Mouse (Mus musculus) stomach, embryonic 16.5 days (tissue): ENCODE results near the gene Ssh3. TPM values are rescaled to one million over a fixed set of nuclear protein-coding genes. Genes with fewer than 3 reads are reported as not detected.
A peak's percentile ranks its signal among the peaks of the same experiment; 100 is the strongest.

ENCODE experiments used
- ATAC-seq: fragments of 200-750 bp; cut with Nextera tagmentation; 2 replicates; pipeline ENCODE4 v1.8.0; 2017; ENCODE audit warnings: moderate number of reproducible peaks, moderate TSS enrichment; ENCODE audit not compliant: insufficient read depth, low FRiP score
- H3K27ac ChIP-seq: fragments of 300-500 bp; sonication (generic); 2 replicates; pipeline ENCODE4 v1.5.1; 2014; ENCODE audit warnings: low read length
- H3K27me3 ChIP-seq: fragments of 300-500 bp; sonication (generic); 2 replicates; pipeline ENCODE4 v1.6.1; 2014; ENCODE audit warnings: low read length, control low read depth, mixed read lengths; ENCODE audit not compliant: control insufficient read depth, insufficient read depth
- H3K36me3 ChIP-seq: fragments of 300-500 bp; sonication (generic); 2 replicates; pipeline ENCODE4 v1.6.1; 2014; ENCODE audit warnings: low read length; ENCODE audit not compliant: control insufficient read depth, insufficient read depth
- H3K4me1 ChIP-seq: fragments of 300-500 bp; sonication (generic); 2 replicates; pipeline ENCODE4 v1.6.1; 2014; ENCODE audit warnings: low read length, control low read depth, mixed read lengths; ENCODE audit not compliant: control insufficient read depth, insufficient read depth
- H3K4me2 ChIP-seq: fragments of 300-500 bp; sonication (generic); 2 replicates; pipeline ENCODE4 v1.6.1; 2014; ENCODE audit warnings: low read depth, low read length, mixed read lengths
- H3K4me3 ChIP-seq: fragments of 300-500 bp; sonication (generic); replicated peaks from 2 replicates; pipeline ENCODE4 v1.5.1; 2014; ENCODE audit warnings: mild to moderate bottlenecking, low read length
- H3K9ac ChIP-seq: fragments of 300-500 bp; sonication (generic); 2 replicates; pipeline ENCODE4 v1.6.1; 2014; ENCODE audit warnings: low read length
- H3K9me3 ChIP-seq: fragments of 300-500 bp; sonication (generic); replicated peaks from 2 replicates; pipeline ENCODE4 v1.6.1; 2016; ENCODE audit warnings: low read length, control low read depth; ENCODE audit not compliant: control insufficient read depth
- WGBS: fragments of 180-500 bp; shearing (Covaris S2); extraction: QIAGEN DNeasy Blood & Tissue Kit; methylation state at CpG from one replicate; pipeline ENCODE4 v1.1.7; 2014; 5-methylcytosine and 5-hydroxymethylcytosine counted together
- polyA plus RNA-seq: library from polyadenylated mRNA; unstranded; fragments of >200 nt; fragmentation: Nextera tagmentation; extraction: Ambion mirVana; gene quantifications from 2 replicates; pipeline ENCODE4 v1.2.1, GENCODE M21; 2015

Gene Ssh3
- polyA plus RNA-seq, 1 experiment from 2014 or later: 44.5 TPM

DNA sequence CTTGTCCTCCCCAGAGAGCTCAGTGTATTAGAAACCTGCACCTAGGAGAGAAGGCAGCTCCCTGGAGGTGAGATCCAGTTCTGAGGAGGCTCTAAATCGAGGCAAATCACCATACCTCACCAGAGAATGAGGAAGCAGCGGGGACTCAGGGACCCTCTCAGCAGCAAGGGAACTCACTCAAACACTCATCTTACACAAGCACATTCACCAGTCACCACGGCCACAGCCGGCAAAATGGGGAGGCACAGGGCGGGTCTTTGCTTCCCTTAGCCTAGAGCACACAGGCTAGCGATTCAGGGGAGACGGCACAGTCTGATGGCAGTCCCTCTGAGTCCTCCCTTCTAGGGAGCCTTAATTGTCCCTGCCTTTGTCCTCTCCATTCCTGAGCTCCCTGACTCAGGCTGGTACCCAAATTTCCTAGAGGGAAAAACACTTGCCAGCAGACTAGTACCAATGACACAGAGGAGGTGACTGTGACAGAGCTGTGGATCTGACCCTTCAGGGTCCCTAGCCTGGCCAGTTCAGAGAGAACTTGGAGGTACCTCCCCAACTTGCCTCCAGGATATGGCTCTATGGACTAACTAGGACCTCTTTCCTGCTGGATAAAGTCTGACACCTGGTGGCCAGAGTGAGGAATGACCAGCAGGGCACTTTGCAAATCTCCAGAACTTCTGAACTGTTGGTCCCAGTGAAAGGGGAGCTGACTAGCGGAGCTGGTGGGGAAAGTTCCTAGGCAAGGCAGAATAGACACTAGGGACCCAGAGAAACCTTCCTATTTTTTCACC, 40.9 kb downstream of the Ssh3 start:
- H3K36me3 ChIP-seq: no peaks in the 10 kb centered on the region
- 0 out of 2 replicates have a peak overlapping the region, but pooled peaks have one; percentile 16 for H3K9ac ChIP-seq
- WGBS: 15% methylated on average over 8 of the region's 8 CpGs
- no peaks in the 10 kb centered on the region for H3K27me3 ChIP-seq
- no peaks in the 10 kb centered on the region for H3K9me3 ChIP-seq
- ATAC-seq: peak; percentile 14; the same call in 1 of the 2 replicates
- H3K4me2 ChIP-seq: no peak overlapping the region
- no peak overlapping the region for H3K27ac ChIP-seq
- peaks cover 22% of the 10 kb centered on the region for H3K4me1 ChIP-seq
- H3K4me3 ChIP-seq: no peak overlapping the region

- no peak for ATAC-seq
- no peak overlapping the region for H3K27ac ChIP-seq
- H3K4me2 ChIP-seq: no peak overlapping the region
- no peaks in the 10 kb centered on the region for H3K27me3 ChIP-seq
- peaks cover 22% of the 10 kb centered on the region for H3K4me1 ChIP-seq
- H3K36me3 ChIP-seq: no peaks in the 10 kb centered on the region
- no peak overlapping the region for H3K4me3 ChIP-seq
- H3K9me3 ChIP-seq: no peaks in the 10 kb centered on the region
- 76% methylated on average over 5 of the region's 5 CpGs for WGBS
- H3K9ac ChIP-seq: no peak overlapping the region
These were observed 41.5 kb downstream of the Ssh3 start for GRCm38 (mm10) chr19:4227446-4227845.

DNA sequence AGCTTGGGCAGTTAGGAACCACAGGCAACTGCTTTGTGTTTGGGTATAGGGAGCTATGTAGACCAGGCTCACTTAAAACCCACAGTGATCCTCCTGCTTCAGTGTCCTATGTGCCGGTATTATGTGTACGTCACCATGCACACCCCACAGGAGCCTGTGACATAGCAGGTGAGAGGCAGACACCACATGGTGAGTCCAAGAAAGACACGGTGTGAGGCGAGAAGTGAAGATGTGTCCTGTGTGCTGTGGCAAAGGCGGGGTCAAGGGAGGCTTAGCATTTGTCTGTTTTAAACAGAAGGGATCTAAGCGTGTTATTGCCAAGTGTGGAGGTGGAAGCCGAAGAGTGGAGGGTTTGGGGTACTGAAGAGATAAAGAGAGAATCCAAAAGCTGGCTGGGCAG, 42.2 kb downstream of the Ssh3 start:
- Histone ChIP-seq H3K4me1 (peaks cover 25% of the 10 kb centered on the region), H3K36me3 (no peaks in the 10 kb centered on the region), H3K4me2 (no peak overlapping the region), H3K4me3 (no peak overlapping the region), H3K27ac (no peak overlapping the region), H3K9ac (no peak overlapping the region), H3K9me3 (no peaks in the 10 kb centered on the region), H3K27me3 (no peaks in the 10 kb centered on the region)
- 82% methylated on average over 7 of the region's 7 CpGs for WGBS
- ATAC-seq: no peak

GRCm38 (mm10) chr19:4222165-4222564, 46.8 kb downstream of the Ssh3 start:
- no peaks in the 10 kb centered on the region for H3K27me3 ChIP-seq
- H3K9ac ChIP-seq: peak overlapping the region; percentile 19; the same call in 1 of the 2 replicates
- WGBS: 55% methylated on average over 11 of the region's 11 CpGs
- H3K4me2 ChIP-seq: no peak overlapping the region
- H3K36me3 ChIP-seq: no peaks in the 10 kb centered on the region
- no peak for ATAC-seq
- no peak overlapping the region for H3K4me3 ChIP-seq
- no peaks in the 10 kb centered on the region for H3K9me3 ChIP-seq
- peaks cover 41% of the 10 kb centered on the region for H3K4me1 ChIP-seq
- H3K27ac ChIP-seq: no peak overlapping the region

GRCm38 (mm10) chr19:4220957-4221743, 47.8 kb downstream of the Ssh3 start:
- no peaks in the 10 kb centered on the region for H3K27me3 ChIP-seq
- 27% methylated on average over 14 of the region's 14 CpGs for WGBS
- no peaks in the 10 kb centered on the region for H3K36me3 ChIP-seq
- H3K27ac ChIP-seq: peak overlapping the region; percentile 78
- peak; percentile 69 for ATAC-seq
- H3K9ac ChIP-seq: peak overlapping the region; percentile 53
- H3K4me1 ChIP-seq: peaks cover 51% of the 10 kb centered on the region
- peak overlapping the region; percentile 44 for H3K4me2 ChIP-seq
- no peaks in the 10 kb centered on the region for H3K9me3 ChIP-seq
- H3K4me3 ChIP-seq: 0 out of 2 replicates have a peak overlapping the region, but pooled peaks have one; percentile 7

- peak overlapping the region; percentile 53 for H3K9ac ChIP-seq
- H3K4me3 ChIP-seq: no peak overlapping the region
- 26% methylated on average over 4 of the region's 4 CpGs for WGBS
These were observed 48.6 kb downstream of the Ssh3 start for GRCm38 (mm10) chr19:4220416-4220815.

GRCm38 (mm10) chr19:4219943-4220342, 49.0 kb downstream of the Ssh3 start:
- 76% methylated on average over 6 of the region's 6 CpGs for whole genome bisulfite sequencing
- no peak overlapping the region for H3K4me3 ChIP-seq
- H3K9ac ChIP-seq: peak overlapping the region; percentile 53; the same call in 1 of the 2 replicates
- H3K27ac ChIP-seq: peak overlapping the region; percentile 68; the same call in 1 of the 2 replicates
- no peaks in the 10 kb centered on the region for H3K27me3 ChIP-seq
- no peak for ATAC-seq
- H3K9me3 ChIP-seq: no peaks in the 10 kb centered on the region
- no peak overlapping the region for H3K4me2 ChIP-seq
- no peaks in the 10 kb centered on the region for H3K36me3 ChIP-seq
- H3K4me1 ChIP-seq: peaks cover 61% of the 10 kb centered on the region

More at GRCm38 (mm10) chr19:4220416-4220815, 48.6 kb downstream of the Ssh3 start:
- Histone ChIP-seq H3K4me1 (peaks cover 58% of the 10 kb centered on the region), H3K9me3 (no peaks in the 10 kb centered on the region), H3K4me2 (peak overlapping the region; percentile 28; the same call in 1 of the 2 replicates), H3K27ac (peak overlapping the region; percentile 68), H3K27me3 (no peaks in the 10 kb centered on the region), H3K36me3 (no peaks in the 10 kb centered on the region)
- ATAC-seq: peak; percentile 18; the same call in 1 of the 2 replicates

GRCm38 (mm10) chr19:4218784-4219183, 50.2 kb downstream of the Ssh3 start:
- ATAC-seq: no peak
- no peaks in the 10 kb centered on the region for H3K9me3 ChIP-seq

GRCm38 (mm10) chr19:4218293-4218692, 50.7 kb downstream of the Ssh3 start:
- WGBS: 71% methylated on average over 11 of the region's 11 CpGs
- no peak overlapping the region for H3K9ac ChIP-seq
- H3K4me2 ChIP-seq: no peak overlapping the region
- peaks cover 71% of the 10 kb centered on the region for H3K4me1 ChIP-seq
- no peaks in the 10 kb centered on the region for H3K27me3 ChIP-seq
- H3K4me3 ChIP-seq: no peak overlapping the region
- no peak for ATAC-seq
- H3K9me3 ChIP-seq: no peaks in the 10 kb centered on the region
- peak overlapping the region; percentile 28 for H3K27ac ChIP-seq
- H3K36me3 ChIP-seq: no peaks in the 10 kb centered on the region

More at GRCm38 (mm10) chr19:4218784-4219183, 50.2 kb downstream of the Ssh3 start:
- H3K4me3 ChIP-seq: no peak overlapping the region
- H3K4me2 ChIP-seq: no peak overlapping the region
- H3K36me3 ChIP-seq: no peaks in the 10 kb centered on the region
- H3K27me3 ChIP-seq: no peaks in the 10 kb centered on the region
- no peak overlapping the region for H3K27ac ChIP-seq
- 69% methylated on average over 1 of the region's 1 CpGs for WGBS
- H3K4me1 ChIP-seq: peaks cover 66% of the 10 kb centered on the region
- no peak overlapping the region for H3K9ac ChIP-seq
